Comparison of ENCODE assay signal across 8 mouse cellular contexts in genomic region chr3:145119425-145119824, GRCm38 (mm10). TPM values are rescaled to one million over a fixed set of nuclear protein-coding genes. Genes with fewer than 3 reads are reported as not detected.
A peak's percentile ranks its signal among the peaks of the same experiment; 100 is the strongest.
DNase-seq lines count a peak whose midpoint lies in the region; ATAC-seq lines count a peak whose summit lies in the region.

No protein-coding gene starts in this region.

- no peaks in the 10 kb centered on the region for H3K36me3 ChIP-seq in neural tube, embryonic 11.5 days (ENCODE audit: control insufficient read depth, insufficient read depth, low read length)
- no peaks in the 10 kb centered on the region for H3K36me3 ChIP-seq in limb, embryonic 13.5 days
- no peaks in the 10 kb centered on the region for H3K36me3 ChIP-seq in stomach, embryonic 16.5 days (ENCODE audit: control insufficient read depth, insufficient read depth, low read length)

- no peak overlapping the region for H3K27ac ChIP-seq in neural tube, embryonic 11.5 days (ENCODE audit: low read depth, low read length)
- no peak overlapping the region for H3K27ac ChIP-seq in limb, embryonic 13.5 days
- no peak overlapping the region for H3K27ac ChIP-seq in stomach, embryonic 16.5 days (ENCODE audit: low read length)

- H3K27me3 ChIP-seq in neural tube, embryonic 11.5 days (ENCODE audit: control insufficient read depth, insufficient read depth, low read length): no peaks in the 10 kb centered on the region
- H3K27me3 ChIP-seq in limb, embryonic 13.5 days: no peaks in the 10 kb centered on the region
- H3K27me3 ChIP-seq in stomach, embryonic 16.5 days (ENCODE audit: control insufficient read depth, insufficient read depth, low read length): no peaks in the 10 kb centered on the region

- peak overlapping the region; percentile 74 for H3K4me2 ChIP-seq in neural tube, embryonic 11.5 days (ENCODE audit: low read depth)
- peak overlapping the region; percentile 69 for H3K4me2 ChIP-seq in limb, embryonic 13.5 days (replicated peaks)
- peak overlapping the region; percentile 88 for H3K4me2 ChIP-seq in stomach, embryonic 16.5 days (ENCODE audit: low read depth, low read length)

- 74% methylated on average over 7 of the region's 7 CpGs for WGBS in neural tube, embryonic 11.5 days
- 75% methylated on average over 7 of the region's 7 CpGs for WGBS in limb, embryonic 13.5 days
- 67% methylated on average over 7 of the region's 7 CpGs for WGBS in stomach, embryonic 16.5 days

- peak overlapping the region; percentile 64 for H3K4me3 ChIP-seq in neural tube, embryonic 11.5 days (ENCODE audit: low read depth, low read length)
- H3K4me3 ChIP-seq in limb, embryonic 13.5 days: peak overlapping the region; percentile 71
- peak overlapping the region; percentile 82 for H3K4me3 ChIP-seq in stomach, embryonic 16.5 days (replicated peaks; ENCODE audit: low read length)

- H3K9ac ChIP-seq in neural tube, embryonic 11.5 days (ENCODE audit: low read length): no peak overlapping the region; the same call in 1 of the 2 replicates
- H3K9ac ChIP-seq in limb, embryonic 13.5 days: peak overlapping the region; percentile 87; the same call in 1 of the 2 replicates
- H3K9ac ChIP-seq in stomach, embryonic 16.5 days (ENCODE audit: low read length): peak overlapping the region; percentile 29; the same call in 1 of the 2 replicates

- H3K4me1 ChIP-seq in neural tube, embryonic 11.5 days (ENCODE audit: control insufficient read depth, insufficient read depth, low read length): no peaks in the 10 kb centered on the region
- peaks cover 14% of the 10 kb centered on the region for H3K4me1 ChIP-seq in limb, embryonic 13.5 days
- peaks cover 14% of the 10 kb centered on the region for H3K4me1 ChIP-seq in stomach, embryonic 16.5 days (ENCODE audit: control insufficient read depth, insufficient read depth, low read length)

- ATAC-seq in neural tube, embryonic 11.5 days (ENCODE audit: insufficient read depth, low FRiP score, low TSS enrichment): no peak
- no peak for ATAC-seq in limb, embryonic 13.5 days (ENCODE audit: low FRiP score, low read depth)
- ATAC-seq in stomach, embryonic 16.5 days (ENCODE audit: insufficient read depth, low FRiP score): no peak

- peak; percentile 16 for DNase-seq in adrenal gland, postnatal 10 days
- DNase-seq in adrenal gland, postnatal 36 days: no peak
- no peak for DNase-seq in neural tube, embryonic 11.5 days (ENCODE audit: low spot score)
- DNase-seq in neural tube, embryonic 10.5 days (ENCODE audit: extremely low spot score, low spot score): no peak
- no peak for DNase-seq in layer of hippocampus, postnatal 36 days
- no peak for DNase-seq in lung, postnatal 4 days

- H3K9me3 ChIP-seq in neural tube, embryonic 11.5 days (ENCODE audit: control insufficient read depth, low read length): no peaks in the 10 kb centered on the region
- no peaks in the 10 kb centered on the region for H3K9me3 ChIP-seq in limb, embryonic 13.5 days
- H3K9me3 ChIP-seq in stomach, embryonic 16.5 days (replicated peaks; ENCODE audit: control insufficient read depth, low read length): no peaks in the 10 kb centered on the region

RNA-seq across cellular contexts. Expression of gene Odf2l, which starts 1.0 kb away (rescaled TPM):
- total RNA-seq in adrenal gland, postnatal 10 days (2021): 10 to 100 TPM; 14.0 to 24.4 TPM
- total RNA-seq in adrenal gland, postnatal 36 days (2021): 10 to 100 TPM; 16.4 to 23.5 TPM
- polyA plus RNA-seq in neural tube, embryonic 11.5 days (2014; fragmentation: Nextera tagmentation; extraction: Ambion mirVana): 22.1 and 23.7 TPM in 2 replicates
- polyA plus RNA-seq in limb, embryonic 13.5 days (2015; fragmentation: Nextera tagmentation; extraction: Ambion mirVana): 17.8 and 19.2 TPM in 2 replicates
- polyA plus RNA-seq in stomach, embryonic 16.5 days (2015; fragmentation: Nextera tagmentation; extraction: Ambion mirVana): 14.6 and 16.7 TPM in 2 replicates
- total RNA-seq in layer of hippocampus, postnatal 36 days (2021): 10 to 100 TPM; 24.3 to 26.2 TPM

RNA-seq across cellular contexts. Expression of gene Clca2, which starts 20.2 kb away (rescaled TPM):
- under 1 TPM; 0.33 to 0.70 TPM for total RNA-seq in adrenal gland, postnatal 10 days (2021)
- total RNA-seq in adrenal gland, postnatal 36 days (2021): under 1 TPM in 1 of 2 experiments, not detected in 1; 0.13 TPM
- polyA plus RNA-seq in neural tube, embryonic 11.5 days (2014; fragmentation: Nextera tagmentation; extraction: Ambion mirVana): 0.18 and 0.24 TPM in 2 replicates
- polyA plus RNA-seq in limb, embryonic 13.5 days (2015; fragmentation: Nextera tagmentation; extraction: Ambion mirVana): 0.53 and 0.56 TPM in 2 replicates
- polyA plus RNA-seq in stomach, embryonic 16.5 days (2015; fragmentation: Nextera tagmentation; extraction: Ambion mirVana): 2.2 and 2.3 TPM in 2 replicates
- total RNA-seq in layer of hippocampus, postnatal 36 days (2021): not detected
